Mouse (Mus musculus): ENCODE results near the gene Egln1. TPM values are rescaled to one million over a fixed set of nuclear protein-coding genes. Genes with fewer than 3 reads are reported as not detected.

The Egln1 gene
- total RNA-seq, 2 experiments from 2014 or later: 155 to 180 TPM

GRCm38 (mm10) chr8:124947865-124948732, 1.0 kb downstream of the Egln1 start:
- peak; percentile 39 for DNase-seq (ENCODE audit: low spot score)

GRCm38 (mm10) chr8:124944406-124944805, 4.7 kb downstream of the Egln1 start:
- no peak for DNase-seq (ENCODE audit: low spot score)

GRCm38 (mm10) chr8:124943801-124944200, 5.3 kb downstream of the Egln1 start:
- DNase-seq (ENCODE audit: low spot score): no peak

- peak; percentile 50 for DNase-seq (ENCODE audit: low spot score)
Measured at GRCm38 (mm10) chr8:124937293-124937692, 11.8 kb downstream of the Egln1 start.

- DNase-seq (ENCODE audit: low spot score): no peak
Measured at GRCm38 (mm10) chr8:124936699-124937098, 12.4 kb downstream of the Egln1 start.

- no peak for DNase-seq (ENCODE audit: low spot score)
Measured at GRCm38 (mm10) chr8:124935116-124935515, 14.0 kb downstream of the Egln1 start.

- DNase-seq (ENCODE audit: low spot score): no peak
Measured at GRCm38 (mm10) chr8:124932435-124932834, 16.7 kb downstream of the Egln1 start.

GRCm38 (mm10) chr8:124930649-124931048, 18.5 kb downstream of the Egln1 start:
- no peak for DNase-seq (ENCODE audit: low spot score)

GRCm38 (mm10) chr8:124930086-124930485, 19.0 kb downstream of the Egln1 start:
- no peak for DNase-seq (ENCODE audit: low spot score)

- peak; percentile 65 for DNase-seq (ENCODE audit: low spot score)
Measured at GRCm38 (mm10) chr8:124929006-124929405, 20.1 kb downstream of the Egln1 start.

- peak; percentile 35 for DNase-seq (ENCODE audit: low spot score)
Measured at GRCm38 (mm10) chr8:124926351-124926771, 22.8 kb downstream of the Egln1 start.

GRCm38 (mm10) chr8:124925544-124926266, 23.4 kb downstream of the Egln1 start:
- DNase-seq (ENCODE audit: low spot score): no peak

GRCm38 (mm10) chr8:124923971-124924652, 25.0 kb downstream of the Egln1 start:
- DNase-seq (ENCODE audit: low spot score): peak; percentile 80

GRCm38 (mm10) chr8:124922490-124923089, 26.5 kb downstream of the Egln1 start:
- peak; percentile 21 for DNase-seq (ENCODE audit: low spot score)

GRCm38 (mm10) chr8:124921369-124922279, 27.5 kb downstream of the Egln1 start:
- DNase-seq (ENCODE audit: low spot score): peak; percentile 35

GRCm38 (mm10) chr8:124917741-124918484, 31.2 kb downstream of the Egln1 start:
- no peak for DNase-seq (ENCODE audit: low spot score)

- no peak for DNase-seq (ENCODE audit: low spot score)
Measured at GRCm38 (mm10) chr8:124914061-124914460, 35.1 kb downstream of the Egln1 start.

GRCm38 (mm10) chr8:124911938-124912872, 36.9 kb downstream of the Egln1 start:
- DNase-seq (ENCODE audit: low spot score): no peak

- DNase-seq (ENCODE audit: low spot score): peak; percentile 45
Measured at GRCm38 (mm10) chr8:124910349-124910748, 38.8 kb downstream of the Egln1 start.

Measured in gastrocnemius, adult 18-20 months (tissue).